Mouse (Mus musculus) kidney, postnatal 14 days (tissue): Measurements from ENCODE around the gene Cast.

Source experiments
- DNase-seq: peaks from one replicate; pipeline ENCODE4 v3.0.0; 2022; ENCODE audit warnings: mixed read lengths

Gene Cast

GRCm38 (mm10) chr13:74695497-74696193 lies 113.0 kb downstream of the Cast start:
- no peak for DNase-seq
